Comparison of ENCODE assay signal across 8 mouse cellular contexts in genomic region chr7:79371321-79371879, GRCm38 (mm10). TPM values are rescaled to one million over a fixed set of nuclear protein-coding genes. Genes with fewer than 3 reads are reported as not detected.
DNase-seq lines count a peak whose midpoint lies in the region; ATAC-seq and TF ChIP-seq lines count a peak whose summit lies in the region.

No protein-coding gene starts in this region.

- TF ChIP-seq POLR2A in testis, adult 2 months (IDR thresholded peaks at IDR 0.05; ENCODE audit: control insufficient read depth, low read depth, low read length), result no peak

- H3K9me3 ChIP-seq in liver, embryonic 13.5 days (replicated peaks), result no peaks in the 10 kb centered on the region
- no peaks in the 10 kb centered on the region for H3K9me3 ChIP-seq in neural tube, embryonic 14.5 days (ENCODE audit: control insufficient read depth, low read length)

- ATAC-seq in liver, embryonic 13.5 days (ENCODE audit: low read depth), result peak; percentile 63; the same call in 1 of the 2 replicates
- ATAC-seq in neural tube, embryonic 14.5 days (ENCODE audit: low read depth), result peak; percentile 88

- no peak overlapping the region for H3K9ac ChIP-seq in liver, embryonic 13.5 days
- no peak overlapping the region for H3K9ac ChIP-seq in neural tube, embryonic 14.5 days (replicated peaks; ENCODE audit: low read depth, low read length)

- intact Hi-C loops in gastrocnemius, postnatal 14 days (cut with DNase I; ENCODE audit: low total_unique reads), result no loop called here

- H3K4me2 ChIP-seq in liver, embryonic 13.5 days, result no peak overlapping the region
- H3K4me2 ChIP-seq in neural tube, embryonic 14.5 days (ENCODE audit: low read depth, low read length), result no peak overlapping the region

- peak; percentile 94 for TF ChIP-seq CTCF in testis, adult 2 months (IDR thresholded peaks at IDR 0.05; ENCODE audit: control insufficient read depth, insufficient read depth, insufficient replicate concordance, low read depth, low read length)

- no peak overlapping the region for H3K27ac ChIP-seq in liver, embryonic 13.5 days
- H3K27ac ChIP-seq in neural tube, embryonic 14.5 days (ENCODE audit: low read depth, low read length), result no peak overlapping the region
- H3K27ac ChIP-seq in testis, adult 2 months (ENCODE audit: control insufficient read depth, insufficient read depth, low read depth, low read length), result no peak overlapping the region

- 11% methylated on average over 10 of the region's 10 CpGs for WGBS in liver, embryonic 13.5 days (ENCODE audit: insufficient replicate concordance)
- WGBS in neural tube, embryonic 14.5 days, result 35% methylated on average over 10 of the region's 10 CpGs

- peak; percentile 73 for DNase-seq in right cerebral cortex, adult 18-20 months
- DNase-seq in right cerebral cortex, postnatal 36 days (ENCODE audit: low spot score in 2 of 2), result no peak
- peak; percentile 86 to 88 for DNase-seq in cerebellum, postnatal 10 days
- peak; percentile 68 for DNase-seq in gastrocnemius, postnatal 14 days
- DNase-seq in kidney, adult 18-20 months, result peak; percentile 72
- peak; percentile 62 for DNase-seq in liver, embryonic 13.5 days

- no peak overlapping the region for H3K4me3 ChIP-seq in liver, embryonic 13.5 days (replicated peaks)
- no peak overlapping the region for H3K4me3 ChIP-seq in neural tube, embryonic 14.5 days (ENCODE audit: low read depth, low read length)
- no peak overlapping the region for H3K4me3 ChIP-seq in testis, adult 2 months (ENCODE audit: control insufficient read depth, low read depth, low read length)

- no peaks in the 10 kb centered on the region for H3K27me3 ChIP-seq in liver, embryonic 13.5 days
- no peaks in the 10 kb centered on the region for H3K27me3 ChIP-seq in neural tube, embryonic 14.5 days (ENCODE audit: control insufficient read depth, insufficient read depth, low read length)
- no peaks in the 10 kb centered on the region for H3K27me3 ChIP-seq in testis, adult 2 months (ENCODE audit: control insufficient read depth, insufficient read depth, low read length)

- peaks cover under 1% of the 10 kb centered on the region; the same call in 1 of the 2 replicates for H3K4me1 ChIP-seq in liver, embryonic 13.5 days (replicated peaks)
- H3K4me1 ChIP-seq in neural tube, embryonic 14.5 days (ENCODE audit: control insufficient read depth, insufficient read depth, low read length), result no peaks in the 10 kb centered on the region
- H3K4me1 ChIP-seq in testis, adult 2 months (ENCODE audit: control insufficient read depth, insufficient read depth, low read length), result no peaks in the 10 kb centered on the region; the same call in 1 of the 2 replicates

- no peaks in the 10 kb centered on the region for H3K36me3 ChIP-seq in liver, embryonic 13.5 days
- no peaks in the 10 kb centered on the region for H3K36me3 ChIP-seq in neural tube, embryonic 14.5 days (ENCODE audit: control insufficient read depth, insufficient read depth, low read length)
- no peaks in the 10 kb centered on the region for H3K36me3 ChIP-seq in testis, adult 2 months (ENCODE audit: control insufficient read depth, insufficient read depth, low read length)

RNA-seq across cellular contexts. Expression of gene Rlbp1, which starts 15.4 kb away (rescaled TPM):
- not detected for total RNA-seq in gastrocnemius, postnatal 14 days (2021)
- polyA plus RNA-seq in liver, embryonic 13.5 days (2015; fragmentation: Nextera tagmentation; extraction: Ambion mirVana), result 0.06 TPM in 1 of 2 replicates, not detected in the other
- polyA plus RNA-seq in neural tube, embryonic 14.5 days (2014; fragmentation: Nextera tagmentation; extraction: Ambion mirVana), result 23.4 TPM in 2 replicates
- 0.71 and 1.6 TPM in 2 replicates for polyA plus RNA-seq in testis, adult 2 months (2012; rRNA removed)

RNA-seq across cellular contexts. Expression of gene Fanci, which starts 20.3 kb away (rescaled TPM):
- total RNA-seq in gastrocnemius, postnatal 14 days (2021), result under 1 TPM; 0.66 to 0.86 TPM
- 9.2 and 11.3 TPM in 2 replicates for polyA plus RNA-seq in liver, embryonic 13.5 days (2015; fragmentation: Nextera tagmentation; extraction: Ambion mirVana)
- 1.5 and 1.9 TPM in 2 replicates for polyA plus RNA-seq in neural tube, embryonic 14.5 days (2014; fragmentation: Nextera tagmentation; extraction: Ambion mirVana)
- polyA plus RNA-seq in testis, adult 2 months (2012; rRNA removed), result 7.0 and 7.3 TPM in 2 replicates

Comparison
In these comparisons a context has a peak if more than half of its experiments do, and no peak if none do; other contexts are left out.
1. DNase-seq: peak in right cerebral cortex, adult 18-20 months (single experiment), cerebellum, postnatal 10 days (2 of 2), gastrocnemius, postnatal 14 days (single experiment), kidney, adult 18-20 months (single experiment) and liver, embryonic 13.5 days (single experiment); none in right cerebral cortex, postnatal 36 days (0 of 2).